Mouse (Mus musculus) stomach, postnatal 0 days (tissue): ENCODE measurements at regions not wholly inside any gene's neighbourhood (a gene's known extent, or its start where the extent isn't known, plus 50 kb on each side); places are given as distances from the start of the nearest gene placed in this dataset.

ENCODE experiments used
- ATAC-seq: fragments of 200-750 bp; cut with Nextera tagmentation; 2 replicates; pipeline ENCODE4 v1.8.0; 2017; ENCODE audit not compliant: low FRiP score, low TSS enrichment
- DNase-seq: peaks from one replicate; pipeline ENCODE4 v3.0.0-alpha.2; 2016; ENCODE audit warnings: low spot score
- H3K27ac ChIP-seq: fragments of 300-500 bp; sonication (generic); replicated peaks from 2 replicates; pipeline ENCODE4 v1.5.1; 2014; ENCODE audit warnings: mild to moderate bottlenecking, control low read depth
- H3K27me3 ChIP-seq: fragments of 300-500 bp; sonication (generic); 2 replicates; pipeline ENCODE4 v1.6.1; 2014; ENCODE audit warnings: low read length; ENCODE audit not compliant: control insufficient read depth, insufficient read depth
- H3K36me3 ChIP-seq: fragments of 300-500 bp; sonication (generic); 2 replicates; pipeline ENCODE4 v1.6.1; 2014; ENCODE audit warnings: low read length, mixed read lengths; ENCODE audit not compliant: control insufficient read depth, insufficient read depth
- H3K4me1 ChIP-seq: fragments of 300-500 bp; sonication (generic); replicated peaks from 2 replicates; pipeline ENCODE4 v1.6.1; 2014; ENCODE audit warnings: antibody characterized with exemption; ENCODE audit not compliant: control insufficient read depth, insufficient read depth
- H3K4me2 ChIP-seq: fragments of 300-500 bp; sonication (generic); replicated peaks from 2 replicates; pipeline ENCODE4 v1.6.1; 2014; ENCODE audit warnings: low read depth, mild to moderate bottlenecking, control low read depth, moderate library complexity
- H3K4me3 ChIP-seq: fragments of 300-500 bp; sonication (generic); 2 replicates; pipeline ENCODE4 v1.5.1; 2014; ENCODE audit warnings: low read depth, low read length, control low read depth
- H3K9ac ChIP-seq: fragments of 300-500 bp; sonication (generic); 2 replicates; pipeline ENCODE4 v1.6.1; 2014; ENCODE audit warnings: mild to moderate bottlenecking, low read length, control low read depth, mixed read lengths
- H3K9me3 ChIP-seq: fragments of 300-500 bp; sonication (generic); 2 replicates; pipeline ENCODE4 v1.6.1; 2016; ENCODE audit warnings: low read length; ENCODE audit not compliant: control insufficient read depth
- CTCF ChIP-seq: IDR thresholded peaks from 2 replicates; pipeline ENCODE4 v1.5.1; 2016; ENCODE audit warnings: antibody characterized with exemption, low read depth, mild to moderate bottlenecking, moderate library complexity
- EP300 ChIP-seq: optimal IDR thresholded peaks from 2 replicates; pipeline ENCODE3; 2016; ENCODE audit warnings: antibody characterized with exemption
- WGBS: fragments of 180-500 bp; shearing (Covaris S2); extraction: QIAGEN DNeasy Blood & Tissue Kit; methylation state at CpG from one replicate; pipeline ENCODE4 v1.1.7; 2014; 5-methylcytosine and 5-hydroxymethylcytosine counted together

DNA sequence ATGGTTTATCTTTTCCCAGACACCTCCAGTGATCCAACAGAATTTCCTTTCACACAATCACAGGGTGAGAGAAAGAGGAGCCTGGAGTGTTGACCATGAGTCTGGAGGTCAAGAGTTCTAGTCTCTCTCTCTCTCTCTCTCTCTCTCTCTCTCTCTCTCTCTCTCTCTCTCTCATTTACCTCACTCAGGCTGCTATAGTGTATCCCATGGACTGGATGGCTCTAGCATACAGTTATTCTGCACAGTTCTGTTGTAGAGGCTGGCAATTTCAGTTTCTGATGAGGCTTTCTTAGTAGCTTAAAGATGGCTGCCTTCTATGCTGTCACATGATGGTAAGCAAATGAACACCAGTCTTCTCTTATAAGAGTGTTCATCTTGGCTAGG lies 72.0 kb downstream of the Gm12728 start:
- H3K27ac ChIP-seq: no peak overlapping the region
- no peak overlapping the region for H3K4me3 ChIP-seq
- no peaks in the 10 kb centered on the region for H3K9me3 ChIP-seq
- H3K27me3 ChIP-seq: no peaks in the 10 kb centered on the region
- H3K9ac ChIP-seq: no peak overlapping the region
- no peaks in the 10 kb centered on the region for H3K36me3 ChIP-seq
- no peak for DNase-seq
- TF ChIP-seq EP300 (no peak), CTCF (no peak)
- no peaks in the 10 kb centered on the region for H3K4me1 ChIP-seq
- no peak overlapping the region for H3K4me2 ChIP-seq
- no peak for ATAC-seq

DNA sequence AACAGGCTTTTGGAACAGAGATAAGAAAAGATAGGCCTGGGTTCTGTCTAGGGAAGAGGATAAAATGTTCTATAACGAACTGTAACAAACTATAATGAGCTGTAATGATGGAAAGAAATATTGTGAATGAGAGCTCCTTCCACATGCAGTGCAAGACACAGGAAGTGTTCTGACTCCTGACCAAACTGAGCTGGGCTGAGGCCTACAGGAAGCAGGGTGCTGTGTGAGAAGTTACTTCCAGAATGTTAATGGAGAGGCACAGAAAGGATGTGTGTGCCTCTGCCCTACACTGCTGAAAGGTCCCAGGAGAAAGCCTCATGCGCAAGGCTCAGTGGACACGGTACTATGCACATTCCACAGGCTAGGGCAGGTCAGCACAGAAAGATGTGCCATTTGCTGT lies 80.8 kb downstream of the Gm12728 start:
- H3K9me3 ChIP-seq: no peaks in the 10 kb centered on the region
- no peaks in the 10 kb centered on the region for H3K36me3 ChIP-seq
- TF ChIP-seq EP300: no peak
- no peak for TF ChIP-seq CTCF
- H3K9ac ChIP-seq: no peak overlapping the region
- no peak for DNase-seq
- 54% methylated on average over 3 of the region's 3 CpGs for WGBS
- no peak overlapping the region for H3K4me3 ChIP-seq
- H3K4me2 ChIP-seq: no peak overlapping the region
- no peaks in the 10 kb centered on the region for H3K27me3 ChIP-seq
- H3K4me1 ChIP-seq: no peaks in the 10 kb centered on the region
- no peak for ATAC-seq
- H3K27ac ChIP-seq: 0 out of 2 replicates have a peak overlapping the region, but pooled peaks have one; percentile 18

DNA sequence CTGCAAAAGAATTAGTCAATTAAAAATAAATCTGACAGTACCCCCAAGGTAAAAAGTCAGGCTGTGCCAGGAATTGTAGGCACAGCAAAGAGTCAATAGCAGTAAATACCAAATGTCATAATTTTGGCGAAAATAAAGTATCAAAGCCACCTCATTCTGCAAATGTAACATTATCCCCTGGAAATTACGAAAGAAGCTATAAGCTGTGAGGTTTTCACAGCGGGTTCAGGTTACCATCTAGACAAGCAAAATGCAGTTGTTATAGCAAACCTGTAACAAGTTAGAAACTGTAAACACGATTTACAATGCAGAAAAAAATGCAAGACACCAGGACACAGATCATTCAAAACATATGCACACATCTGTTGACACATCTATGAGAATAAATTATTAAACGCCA lies 87.6 kb downstream of the Gm12728 start:
- 72% methylated on average over 5 of the region's 5 CpGs for WGBS
- H3K9me3 ChIP-seq: no peaks in the 10 kb centered on the region
- no peaks in the 10 kb centered on the region for H3K27me3 ChIP-seq
- no peaks in the 10 kb centered on the region for H3K4me1 ChIP-seq
- H3K4me2 ChIP-seq: no peak overlapping the region
- no peaks in the 10 kb centered on the region for H3K36me3 ChIP-seq
- no peak for DNase-seq
- no peak overlapping the region for H3K4me3 ChIP-seq
- ATAC-seq: no peak
- no peak for TF ChIP-seq CTCF
- no peak for TF ChIP-seq EP300
- no peak overlapping the region for H3K9ac ChIP-seq
- no peak overlapping the region for H3K27ac ChIP-seq

DNA sequence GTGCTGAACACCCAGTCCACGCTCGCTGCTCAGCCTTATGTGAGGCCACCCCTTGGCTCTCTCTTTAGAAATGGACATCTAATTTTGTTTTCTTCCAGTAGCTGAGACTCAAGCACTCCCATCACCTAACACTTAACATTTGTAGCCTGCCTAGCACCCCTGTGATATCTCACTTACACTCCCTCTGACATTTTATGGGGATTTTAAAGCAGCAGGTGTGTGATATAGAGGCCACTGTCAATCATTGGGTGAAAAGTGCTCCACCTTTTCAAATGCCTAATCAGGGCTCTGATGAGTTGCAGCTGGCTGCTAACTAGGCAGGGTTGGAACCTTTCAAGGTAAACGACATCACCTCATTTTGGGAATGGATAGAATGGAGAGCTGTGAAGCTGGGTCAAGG lies 90.2 kb downstream of the Gm12728 start:
- DNase-seq (no peak), ATAC-seq (no peak)
- H3K9ac ChIP-seq: no peak overlapping the region
- no peak overlapping the region for H3K4me2 ChIP-seq
- no peaks in the 10 kb centered on the region for H3K27me3 ChIP-seq
- H3K4me1 ChIP-seq: no peaks in the 10 kb centered on the region
- H3K36me3 ChIP-seq: no peaks in the 10 kb centered on the region
- H3K27ac ChIP-seq: no peak overlapping the region
- TF ChIP-seq EP300: no peak
- TF ChIP-seq CTCF: no peak
- H3K9me3 ChIP-seq: no peaks in the 10 kb centered on the region
- H3K4me3 ChIP-seq: no peak overlapping the region
- WGBS: 75% methylated on average over 3 of the region's 3 CpGs

DNA sequence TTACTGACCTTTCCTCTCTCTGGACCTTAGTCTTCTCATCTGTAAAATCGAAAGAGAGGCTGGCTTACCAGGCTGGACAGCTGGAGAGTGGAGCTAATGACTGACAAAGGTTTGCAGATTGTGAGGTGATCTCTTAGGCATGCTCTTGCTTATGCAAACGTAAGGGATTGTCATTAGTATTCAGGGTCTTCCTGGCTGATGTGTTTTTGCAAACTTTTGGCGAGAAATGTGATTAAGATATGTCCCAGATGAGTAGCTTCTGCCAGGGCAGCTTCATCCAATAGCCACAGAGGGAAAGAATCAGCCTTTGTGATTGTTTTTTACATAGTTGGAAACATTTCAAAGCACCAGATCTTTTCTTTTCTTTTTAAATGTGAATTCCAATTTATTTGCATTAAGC lies 95.1 kb downstream of the Gm12728 start:
- H3K27me3 ChIP-seq: no peaks in the 10 kb centered on the region
- DNase-seq (no peak), ATAC-seq (no peak)
- no peak overlapping the region for H3K9ac ChIP-seq
- no peaks in the 10 kb centered on the region for H3K36me3 ChIP-seq
- H3K27ac ChIP-seq: no peak overlapping the region
- WGBS: 28% methylated on average over 3 of the region's 3 CpGs
- TF ChIP-seq CTCF (no peak), EP300 (no peak)
- no peaks in the 10 kb centered on the region for H3K4me1 ChIP-seq
- H3K4me3 ChIP-seq: no peak overlapping the region
- H3K4me2 ChIP-seq: no peak overlapping the region
- H3K9me3 ChIP-seq: no peaks in the 10 kb centered on the region

DNA sequence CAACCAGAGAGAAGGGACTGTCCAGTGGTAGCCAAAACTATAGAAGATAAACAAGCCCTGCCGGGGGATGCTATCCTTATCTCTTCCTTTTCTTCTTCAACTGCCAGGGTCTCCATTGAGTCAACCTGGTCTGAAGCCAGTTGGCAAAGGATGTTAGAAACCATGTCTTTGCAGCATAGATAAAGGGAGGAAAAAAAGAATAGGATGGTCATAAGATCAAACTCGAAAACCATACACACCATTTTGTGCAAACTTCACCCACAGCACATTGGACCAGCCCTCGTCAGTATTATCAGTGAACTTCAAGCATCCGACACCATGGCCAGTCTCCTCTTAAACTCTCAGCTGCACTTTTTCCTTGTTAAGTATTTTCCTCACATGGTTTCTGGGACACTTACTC lies 101.8 kb downstream of the Gm12728 start:
- no peaks in the 10 kb centered on the region for H3K27me3 ChIP-seq
- no peaks in the 10 kb centered on the region for H3K4me1 ChIP-seq
- no peak overlapping the region for H3K4me2 ChIP-seq
- H3K27ac ChIP-seq: no peak overlapping the region
- ATAC-seq: no peak
- H3K4me3 ChIP-seq: no peak overlapping the region
- no peak for TF ChIP-seq EP300
- DNase-seq: no peak
- WGBS: 83% methylated on average over 4 of the region's 4 CpGs
- no peaks in the 10 kb centered on the region for H3K9me3 ChIP-seq
- no peaks in the 10 kb centered on the region for H3K36me3 ChIP-seq
- H3K9ac ChIP-seq: no peak overlapping the region
